Mouse (Mus musculus) spleen, adult 18-20 months (tissue): ENCODE measurements at regions not wholly inside any gene's neighbourhood (a gene's known extent, or its start where the extent isn't known, plus 50 kb on each side); places are given as distances from the start of the nearest gene placed in this dataset.

ENCODE experiments used
- DNase-seq, 2 experiments: peaks; one replicate each; pipeline ENCODE4 v3.0.0; 2022; ENCODE audit warnings: mixed read lengths in 2 of 2

- no peak for DNase-seq
Measured at GRCm38 (mm10) chr6:51012086-51012830, 358.0 kb upstream of the Npvf start.

GRCm38 (mm10) chr6:51015735-51016134, 361.5 kb upstream of the Npvf start:
- DNase-seq = no peak

- DNase-seq = no peak
Measured at GRCm38 (mm10) chr6:51016441-51017070, 362.3 kb upstream of the Npvf start.

GRCm38 (mm10) chr6:51017260-51017999, 363.2 kb upstream of the Npvf start:
- DNase-seq = no peak

GRCm38 (mm10) chr6:51021206-51021605, 367.0 kb upstream of the Npvf start:
- DNase-seq = no peak

GRCm38 (mm10) chr6:51023361-51023760, 369.1 kb upstream of the Npvf start:
- no peak for DNase-seq

- DNase-seq = no peak
Measured at GRCm38 (mm10) chr6:51024756-51025155, 370.5 kb upstream of the Npvf start.

GRCm38 (mm10) chr6:51025411-51025810, 371.2 kb upstream of the Npvf start:
- no peak for DNase-seq

GRCm38 (mm10) chr6:51027296-51027695, 373.1 kb upstream of the Npvf start:
- no peak for DNase-seq

- no peak for DNase-seq
Measured at GRCm38 (mm10) chr6:51029516-51029915, 375.3 kb upstream of the Npvf start.

GRCm38 (mm10) chr6:51029953-51030352, 375.7 kb upstream of the Npvf start:
- no peak for DNase-seq

GRCm38 (mm10) chr6:51033835-51034234, 379.6 kb upstream of the Npvf start:
- DNase-seq = no peak

- DNase-seq = no peak
Measured at GRCm38 (mm10) chr6:51036074-51036473, 381.8 kb upstream of the Npvf start.

GRCm38 (mm10) chr6:51036553-51036952, 382.3 kb upstream of the Npvf start:
- DNase-seq = no peak

GRCm38 (mm10) chr6:51036956-51037355, 382.7 kb upstream of the Npvf start:
- no peak for DNase-seq

GRCm38 (mm10) chr6:51039486-51040180, 385.4 kb upstream of the Npvf start:
- no peak for DNase-seq

- no peak for DNase-seq
Measured at GRCm38 (mm10) chr6:51043970-51044369, 388.5 kb upstream of the Nfe2l3 start.

GRCm38 (mm10) chr6:51044873-51045272, 387.6 kb upstream of the Nfe2l3 start:
- no peak for DNase-seq

- DNase-seq = no peak
Measured at GRCm38 (mm10) chr6:51052451-51052921, 380.0 kb upstream of the Nfe2l3 start.

GRCm38 (mm10) chr6:51057229-51057628, 375.2 kb upstream of the Nfe2l3 start:
- DNase-seq = no peak

- DNase-seq = no peak
Measured at GRCm38 (mm10) chr6:51059923-51060847, 372.3 kb upstream of the Nfe2l3 start.
